Mouse (Mus musculus) heart, adult 2 months (tissue): ENCODE data around the gene Esrp2.

Experiments
- CTCF ChIP-seq: fragments of 200-600 bp; IDR thresholded peaks from 2 replicates; pipeline ENCODE4 v1.8.1; 2022; ENCODE audit warnings: antibody characterized with exemption, mild to moderate bottlenecking, moderate library complexity
- EP300 ChIP-seq: fragments of 200-500 bp; IDR thresholded peaks from 2 replicates; pipeline ENCODE4 v1.6.1; 2011; ENCODE audit warnings: low read depth, low read length, control low read depth; ENCODE audit not compliant: insufficient read depth
- POLR2A ChIP-seq: fragments of 200-500 bp; IDR thresholded peaks from 2 replicates; pipeline ENCODE4 v1.6.1; 2011; ENCODE audit warnings: mild to moderate bottlenecking, low read depth, low read length, control low read depth; ENCODE audit not compliant: insufficient read depth

- TF ChIP-seq CTCF (peak; percentile 99), POLR2A (no peak), EP300 (peak; percentile 92)
Measured at GRCm38 (mm10) chr8:106140769-106141168, 4.0 kb upstream of the Esrp2 start.
